Mouse (Mus musculus): ENCODE measurements around the gene Nectin3.

Gene Nectin3

GRCm38 (mm10) chr16:46498421-46498789 is at the start of gene Nectin3:
Gene Nectin3 (minus strand): TSS chr16:46498525.
- DNase-seq (ENCODE audit: low read depth, low spot score), result no peak

- peak; percentile 43 for DNase-seq (ENCODE audit: low read depth, low spot score)
These were observed 39.8 kb upstream of the Nectin3 start for GRCm38 (mm10) chr16:46538092-46538491.

GRCm38 (mm10) chr16:46532465-46533254 is 34.3 kb upstream of the Nectin3 start:
- no peak for DNase-seq (ENCODE audit: low read depth, low spot score)

- DNase-seq (ENCODE audit: low read depth, low spot score), result no peak
These were observed 32.7 kb upstream of the Nectin3 start for GRCm38 (mm10) chr16:46531023-46531422.

GRCm38 (mm10) chr16:46520885-46521417 is 22.6 kb upstream of the Nectin3 start:
- DNase-seq (ENCODE audit: low read depth, low spot score), result no peak

- DNase-seq (ENCODE audit: low read depth, low spot score), result no peak
These were observed 21.3 kb upstream of the Nectin3 start for GRCm38 (mm10) chr16:46519606-46520005.

GRCm38 (mm10) chr16:46507944-46508333 is 9.6 kb upstream of the Nectin3 start:
- no peak for DNase-seq (ENCODE audit: low read depth, low spot score)

- no peak for DNase-seq (ENCODE audit: low read depth, low spot score)
These were observed 9.1 kb upstream of the Nectin3 start for GRCm38 (mm10) chr16:46507260-46507943.

GRCm38 (mm10) chr16:46504006-46504405 is 5.7 kb upstream of the Nectin3 start:
- DNase-seq (ENCODE audit: low read depth, low spot score), result no peak

- no peak for DNase-seq (ENCODE audit: low read depth, low spot score)
These were observed 4.0 kb upstream of the Nectin3 start for GRCm38 (mm10) chr16:46502311-46502710.

GRCm38 (mm10) chr16:46500759-46501158 is 2.4 kb upstream of the Nectin3 start:
- DNase-seq (ENCODE audit: low read depth, low spot score), result no peak

- no peak for DNase-seq (ENCODE audit: low read depth, low spot score)
These were observed 472 bp downstream of the Nectin3 start for GRCm38 (mm10) chr16:46497686-46498420.

- peak; percentile 89 for DNase-seq (ENCODE audit: low read depth, low spot score)
These were observed 1.2 kb downstream of the Nectin3 start for GRCm38 (mm10) chr16:46496889-46497685.

GRCm38 (mm10) chr16:46496031-46496868 is 2.1 kb downstream of the Nectin3 start:
- DNase-seq (ENCODE audit: low read depth, low spot score), result no peak

GRCm38 (mm10) chr16:46495201-46495600 is 3.1 kb downstream of the Nectin3 start:
- DNase-seq (ENCODE audit: low read depth, low spot score), result no peak

- DNase-seq (ENCODE audit: low read depth, low spot score), result no peak
These were observed 10.8 kb downstream of the Nectin3 start for GRCm38 (mm10) chr16:46487436-46488097.

- DNase-seq (ENCODE audit: low read depth, low spot score), result no peak
These were observed 21.0 kb downstream of the Nectin3 start for GRCm38 (mm10) chr16:46477336-46477735.

- no peak for DNase-seq (ENCODE audit: low read depth, low spot score)
These were observed 46.9 kb downstream of the Nectin3 start for GRCm38 (mm10) chr16:46451421-46451820.

GRCm38 (mm10) chr16:46449013-46449412 is 49.3 kb downstream of the Nectin3 start:
- DNase-seq (ENCODE audit: low read depth, low spot score), result no peak

GRCm38 (mm10) chr16:46431317-46431716 is 67.0 kb downstream of the Nectin3 start:
- DNase-seq (ENCODE audit: low read depth, low spot score), result no peak

Data from brain, embryonic 18.5 days (tissue).